Mouse (Mus musculus): ENCODE measurements around the gene Wdr12.
"Not testable (repeated sequence)": the region's sequence is repeated elsewhere in the genome, so short reads cannot be mapped to it uniquely, and the experiment has no call there.

DNA sequence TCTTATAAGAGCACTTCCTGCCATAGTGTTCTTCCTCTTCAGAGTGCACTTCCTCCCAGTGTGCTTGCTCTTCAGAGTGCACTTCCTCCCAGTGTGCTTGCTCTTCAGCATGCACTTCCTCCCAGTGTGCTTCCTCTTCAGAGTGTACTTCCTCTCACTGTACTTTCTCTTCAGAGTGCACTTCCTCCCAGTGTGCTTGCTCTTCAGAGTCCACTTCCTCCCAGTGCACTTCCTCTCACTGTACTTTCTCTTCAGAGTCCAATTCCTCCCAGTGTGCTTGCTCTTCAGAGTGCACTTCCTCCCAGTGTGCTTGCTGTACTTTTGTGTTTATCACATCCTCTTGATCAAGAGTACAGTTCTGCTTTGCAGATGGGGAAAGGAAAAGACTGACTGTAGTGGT lies 27.7 kb downstream of the Wdr12 start:
- not testable (repeated sequence) for TF ChIP-seq CTCF, EP300 (IDR thresholded peaks at IDR 0.05; ENCODE audit: low read depth)
